12 mouse cellular contexts compared by ENCODE assay signal in the genomic region with DNA sequence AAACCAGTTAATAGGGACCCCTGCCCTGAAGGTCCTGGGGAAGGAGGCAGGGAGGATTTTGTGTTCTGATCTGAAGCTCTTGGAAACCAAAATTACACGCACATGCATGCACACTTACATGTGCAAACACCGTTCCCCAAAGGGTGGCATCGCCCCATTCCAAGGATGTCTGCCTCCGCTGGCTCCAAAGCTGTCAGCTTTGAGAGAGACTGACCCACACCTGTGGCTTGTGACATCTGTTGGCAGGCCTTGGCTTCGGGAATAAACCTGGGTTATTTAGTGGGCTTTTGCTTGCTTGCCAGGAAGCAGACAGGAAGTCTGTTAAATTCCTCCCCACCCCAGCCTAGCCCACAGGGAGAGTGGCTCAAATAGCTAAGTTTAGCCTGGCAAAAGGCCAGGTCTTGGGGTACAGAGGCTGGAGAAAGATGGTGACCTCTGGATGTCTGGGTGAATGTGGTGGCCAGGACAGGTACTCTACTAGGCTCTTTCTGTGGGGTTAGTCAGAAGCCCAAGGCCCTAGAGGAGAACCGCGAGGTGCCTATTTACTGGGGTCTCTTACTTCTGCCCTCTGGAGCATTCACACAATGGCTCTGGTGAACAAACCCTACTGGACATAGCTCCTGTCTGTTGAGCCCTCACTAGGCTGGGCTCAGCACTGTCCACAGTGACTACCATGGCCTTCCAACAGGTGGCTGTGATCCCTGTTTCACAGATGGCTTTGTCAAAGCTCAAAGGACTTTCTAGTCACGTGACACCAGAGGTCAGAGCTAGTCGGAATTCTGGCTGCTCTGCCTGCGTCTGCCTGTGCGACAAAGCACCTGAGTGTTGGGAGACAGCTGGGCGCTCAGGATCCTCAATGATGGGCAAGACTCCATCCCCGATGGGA. TPM values are rescaled to one million over a fixed set of nuclear protein-coding genes. Genes with fewer than 3 reads are reported as not detected.
DNase-seq lines count a peak whose midpoint lies in the region; ATAC-seq lines count a peak whose summit lies in the region.
"Had no signal": no experiment of that assay in that cellular context is flagged by ENCODE, and none has a peak within 500 bp of the region (broad histone marks: within the 10 kb centered on the region; RNA-seq: fewer than 3 reads in every experiment).

No protein-coding gene starts in this region.

- 43% methylated on average over 13 of the region's 13 CpGs for WGBS in kidney, embryonic 15.5 days

- H3K27me3 ChIP-seq in kidney, embryonic 15.5 days = no peaks in the 10 kb centered on the region
- H3K27me3 ChIP-seq: forebrain, embryonic 13.5 days had no signal

- H3K4me3 ChIP-seq in kidney, embryonic 15.5 days (replicated peaks) = no peak overlapping the region
- H3K4me3 ChIP-seq: forebrain, embryonic 13.5 days had no signal

- no peak overlapping the region for H3K9ac ChIP-seq in kidney, embryonic 15.5 days
- H3K9ac ChIP-seq: forebrain, embryonic 13.5 days had no signal

- H3K4me2 ChIP-seq in kidney, embryonic 15.5 days = no peak overlapping the region
- H3K4me2 ChIP-seq: forebrain, embryonic 13.5 days had no signal

- intact Hi-C loops in left cerebral cortex, postnatal 36 days (cut with DNase I) = no loop called here

- H3K27ac ChIP-seq in kidney, embryonic 15.5 days = peak overlapping the region; percentile 63
- H3K27ac ChIP-seq: forebrain, embryonic 13.5 days had no signal

- 0 out of 2 replicates have a peak, but pooled peaks have one; percentile 7 for ATAC-seq in granulocyte monocyte progenitor cell, adult 5-6 weeks (replicated peaks; ENCODE audit: poor library complexity, severe bottlenecking)
- peak; percentile 33 for ATAC-seq in kidney, embryonic 15.5 days (replicated peaks; ENCODE audit: low FRiP score)
- ATAC-seq in erythroblast, adult 5-6 weeks (replicated peaks; ENCODE audit: low FRiP score, poor library complexity, severe bottlenecking) = no peak

- peak; percentile 59 to 74 for DNase-seq in adrenal gland, adult (ENCODE audit: inconsistent age in 2 of 2, low spot score in 1 of 2)
- no peak for DNase-seq in adrenal gland, postnatal 4 days (ENCODE audit: low spot score in 2 of 2)
- DNase-seq in 3134 (ENCODE audit: extremely low read depth, insufficient read length, low spot score) = peak; percentile 64
- DNase-seq in left cerebral cortex, postnatal 36 days (ENCODE audit: low spot score in 2 of 2) = no peak
- DNase-seq in cerebellum, adult 9-11 months = no peak

- no peaks in the 10 kb centered on the region for H3K9me3 ChIP-seq in kidney, embryonic 15.5 days (replicated peaks)
- H3K9me3 ChIP-seq: forebrain, embryonic 13.5 days had no signal

- peaks cover 10% of the 10 kb centered on the region for H3K36me3 ChIP-seq in kidney, embryonic 15.5 days

- H3K4me1 ChIP-seq in kidney, embryonic 15.5 days = peaks cover 47% of the 10 kb centered on the region

RNA-seq across cellular contexts. Expression of a gene that starts 16.5 kb away (rescaled TPM):
- under 1 TPM; 0.22 to 0.31 TPM for total RNA-seq in adrenal gland, postnatal 4 days (2021)
- total RNA-seq in granulocyte monocyte progenitor cell, adult 5-6 weeks (2014; fragmentation: Nextera tagmentation) = not detected in 2 replicates
- total RNA-seq in granulocyte monocyte progenitor cell, adult 5-6 weeks (2017) = 0.05 TPM in 1 of 2 replicates, not detected in the other
- 0.06 TPM in 2 replicates for polyA plus RNA-seq in kidney, embryonic 15.5 days (2015; fragmentation: Nextera tagmentation; extraction: Ambion mirVana)
- total RNA-seq in erythroblast, adult 5-6 weeks (2015; ENCODE audit: low replicate concordance) = not detected in 2 replicates
- total RNA-seq in erythroblast, adult 5-6 weeks (2017; ENCODE audit: low replicate concordance) = not detected in 2 replicates
- total RNA-seq in left cerebral cortex, postnatal 36 days (2021) = under 1 TPM; 0.29 to 0.39 TPM
- total RNA-seq: liver, adult 2 months had no signal
- polyA plus RNA-seq: liver, adult 2 months had no signal

RNA-seq across cellular contexts. Expression of a gene that starts 16.5 kb away (rescaled TPM):
- 10 to 100 TPM; 19.2 to 20.4 TPM for total RNA-seq in adrenal gland, postnatal 4 days (2021)
- total RNA-seq in granulocyte monocyte progenitor cell, adult 5-6 weeks (2014; fragmentation: Nextera tagmentation) = 18.2 and 19.1 TPM in 2 replicates
- total RNA-seq in granulocyte monocyte progenitor cell, adult 5-6 weeks (2017) = 15.8 and 16.7 TPM in 2 replicates
- polyA plus RNA-seq in kidney, embryonic 15.5 days (2015; fragmentation: Nextera tagmentation; extraction: Ambion mirVana) = 15.6 and 19.4 TPM in 2 replicates
- total RNA-seq in erythroblast, adult 5-6 weeks (2015; ENCODE audit: low replicate concordance) = 4.6 and 19.0 TPM in 2 replicates
- total RNA-seq in erythroblast, adult 5-6 weeks (2017; ENCODE audit: low replicate concordance) = 3.1 and 7.2 TPM in 2 replicates
- 1 to 10 TPM in 1 of 2 experiments, under 1 TPM in 1; 0.95 to 1.1 TPM for total RNA-seq in left cerebral cortex, postnatal 36 days (2021)

RNA-seq across cellular contexts. Expression of a gene that starts 34.9 kb away (rescaled TPM):
- under 1 TPM; 0.08 to 0.14 TPM for total RNA-seq in adrenal gland, postnatal 4 days (2021)
- not detected in 2 replicates for total RNA-seq in granulocyte monocyte progenitor cell, adult 5-6 weeks (2014; fragmentation: Nextera tagmentation)
- total RNA-seq in granulocyte monocyte progenitor cell, adult 5-6 weeks (2017) = not detected in 2 replicates
- 0.09 TPM in 1 of 2 replicates, not detected in the other for polyA plus RNA-seq in kidney, embryonic 15.5 days (2015; fragmentation: Nextera tagmentation; extraction: Ambion mirVana)
- total RNA-seq in erythroblast, adult 5-6 weeks (2015; ENCODE audit: low replicate concordance) = not detected in 2 replicates
- not detected in 2 replicates for total RNA-seq in erythroblast, adult 5-6 weeks (2017; ENCODE audit: low replicate concordance)
- under 1 TPM; 0.29 to 0.30 TPM for total RNA-seq in left cerebral cortex, postnatal 36 days (2021)
- total RNA-seq: liver, adult 2 months; neutrophil, adult 5-6 weeks had no signal
- polyA plus RNA-seq: liver, adult 2 months; stomach, embryonic 14.5 days had no signal

RNA-seq across cellular contexts. Expression of a gene that starts 37.2 kb away (rescaled TPM):
- total RNA-seq in adrenal gland, postnatal 4 days (2021) = 1 to 10 TPM; 1.0 to 2.5 TPM
- total RNA-seq in granulocyte monocyte progenitor cell, adult 5-6 weeks (2014; fragmentation: Nextera tagmentation) = not detected in 2 replicates
- not detected in 2 replicates for total RNA-seq in granulocyte monocyte progenitor cell, adult 5-6 weeks (2017)
- polyA plus RNA-seq in kidney, embryonic 15.5 days (2015; fragmentation: Nextera tagmentation; extraction: Ambion mirVana) = 1.6 and 2.0 TPM in 2 replicates
- total RNA-seq in erythroblast, adult 5-6 weeks (2015; ENCODE audit: low replicate concordance) = not detected in 2 replicates
- total RNA-seq in erythroblast, adult 5-6 weeks (2017; ENCODE audit: low replicate concordance) = not detected in 2 replicates
- 1 to 10 TPM; 2.2 to 2.7 TPM for total RNA-seq in left cerebral cortex, postnatal 36 days (2021)

RNA-seq across cellular contexts. Expression of a gene that starts 47.8 kb away (rescaled TPM):
- total RNA-seq in adrenal gland, postnatal 4 days (2021) = 100 to 1,000 TPM; 121 to 129 TPM
- total RNA-seq in granulocyte monocyte progenitor cell, adult 5-6 weeks (2014; fragmentation: Nextera tagmentation) = 317 and 338 TPM in 2 replicates
- 215 and 219 TPM in 2 replicates for total RNA-seq in granulocyte monocyte progenitor cell, adult 5-6 weeks (2017)
- 115 and 119 TPM in 2 replicates for polyA plus RNA-seq in kidney, embryonic 15.5 days (2015; fragmentation: Nextera tagmentation; extraction: Ambion mirVana)
- 63.7 and 66.9 TPM in 2 replicates for total RNA-seq in erythroblast, adult 5-6 weeks (2015; ENCODE audit: low replicate concordance)
- 18.0 and 37.7 TPM in 2 replicates for total RNA-seq in erythroblast, adult 5-6 weeks (2017; ENCODE audit: low replicate concordance)
- 10 to 100 TPM; 46.6 to 50.3 TPM for total RNA-seq in left cerebral cortex, postnatal 36 days (2021)

Comparison
In these comparisons a context has a peak if more than half of its experiments do, and no peak if none do; other contexts are left out.
1. DNase-seq: peak in adrenal gland, adult (2 of 2) and 3134 (single experiment); none in adrenal gland, postnatal 4 days (0 of 2), left cerebral cortex, postnatal 36 days (0 of 2) and cerebellum, adult 9-11 months (single experiment).